Mouse (Mus musculus): Measurements from ENCODE around the gene Siah1a.

Siah1a gene

DNA sequence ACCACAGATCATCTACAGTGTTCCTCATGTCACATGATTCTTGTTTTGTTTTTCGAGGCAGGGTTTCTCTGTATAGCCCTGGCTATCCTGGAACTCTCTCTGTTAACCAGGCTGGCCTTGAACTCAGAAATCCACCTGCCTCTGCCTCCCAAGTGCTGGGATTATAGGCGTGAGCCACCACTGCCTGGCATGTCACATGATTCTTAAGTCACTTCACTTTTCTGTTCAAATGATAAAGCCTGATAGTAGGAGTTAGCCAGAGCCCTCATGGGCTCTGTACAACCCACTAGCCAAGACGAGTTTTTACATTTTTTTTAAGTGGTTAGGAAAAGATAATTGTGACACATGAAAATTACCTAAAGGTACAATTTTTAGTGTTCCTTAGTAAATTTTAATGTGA is 12.9 kb upstream of the Siah1a start:
- POLR2A ChIA-PET: interaction anchor here in 2 of 4 experiments (1.1 to 4.4 kb wide), 3 partner anchors 12 to 84 kb away, joined by 3 to 20 read pairs (median 10); no protein-coding TSS in a partner anchor
- CTCF ChIA-PET: no interaction called here

DNA sequence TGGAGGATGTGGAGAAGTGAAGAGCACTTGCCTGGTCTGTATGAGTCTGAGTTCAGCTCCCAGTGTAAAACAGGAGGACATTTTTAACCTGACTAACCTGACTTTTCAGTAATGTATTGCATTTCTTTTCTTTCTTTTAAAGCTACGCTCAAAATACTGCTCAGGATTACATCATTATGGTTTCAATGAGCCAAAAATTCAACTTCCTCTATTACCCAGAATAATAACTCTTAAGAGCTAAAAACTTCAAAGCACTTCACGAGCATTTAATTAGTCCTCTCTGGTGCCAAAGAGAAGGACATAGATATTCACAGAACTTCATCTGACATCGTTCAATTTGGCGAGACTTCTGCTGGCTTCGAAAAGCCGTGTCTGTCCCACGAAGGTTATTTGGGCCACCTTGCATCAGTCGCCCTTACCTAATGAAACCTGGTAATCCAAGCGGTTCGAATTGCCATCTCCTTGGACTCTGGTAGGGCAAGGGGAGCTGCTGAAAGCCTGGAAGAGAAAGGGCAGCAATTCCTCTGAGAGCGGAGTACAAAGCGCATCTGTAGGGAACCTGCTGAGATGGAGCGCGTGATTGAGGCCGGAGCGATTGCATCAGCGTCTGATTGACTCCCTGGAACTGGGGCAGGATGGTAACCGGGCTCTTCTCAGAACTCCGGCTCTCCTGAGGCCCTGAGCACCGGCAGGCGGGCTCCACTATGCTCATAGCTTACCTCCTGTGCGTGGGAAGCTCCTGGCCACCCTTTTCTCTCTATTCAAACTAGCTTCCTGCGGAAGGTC is 11.4 kb upstream of the Siah1a start:
- POLR2A ChIA-PET: interaction anchor here (0.6 to 4.9 kb wide), 62 partner anchors 9 to 1465 kb away, joined by 3 to 92 read pairs (median 5); partner anchors contain the start of genes Gm10638 (in 4 of the 4), Siah1a (in 4 of the 4) and N4bp1 (in 1 of the 4)

DNA sequence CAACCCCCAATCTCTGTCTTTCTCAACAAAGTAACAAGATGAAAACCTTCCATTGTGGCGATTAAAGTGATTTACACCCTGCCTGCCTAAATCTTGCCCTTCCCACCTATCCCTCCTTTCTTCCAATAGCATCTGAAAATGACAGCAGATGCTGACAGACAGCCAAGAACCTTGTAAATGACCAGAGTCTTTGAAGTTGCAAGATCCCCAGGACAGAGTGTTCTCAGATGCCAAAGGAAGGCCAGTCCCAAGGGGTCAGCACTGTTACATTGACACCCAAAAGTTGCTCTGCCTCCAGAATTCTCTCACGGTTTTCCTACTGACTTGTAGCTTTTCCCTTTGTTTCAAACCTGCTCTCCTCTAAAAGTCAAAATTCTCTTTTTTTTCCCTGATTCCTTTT is 4.1 kb upstream of the Siah1a start:
- ChIA-PET CTCF (interaction anchor here in 1 of 4 experiments (1.4 kb wide), 1 partner anchor 71 kb away, joined by 6 read pairs; no protein-coding TSS in a partner anchor), POLR2A (no interaction called here)

More for the DNA sequence above, 11.4 kb upstream of the Siah1a start:
- CTCF ChIA-PET: interaction anchor here in 2 of 4 experiments (0.6 to 1.4 kb wide), 4 partner anchors 112 to 1072 kb away, joined by 3 to 6 read pairs (median 4); no protein-coding TSS in a partner anchor

DNA sequence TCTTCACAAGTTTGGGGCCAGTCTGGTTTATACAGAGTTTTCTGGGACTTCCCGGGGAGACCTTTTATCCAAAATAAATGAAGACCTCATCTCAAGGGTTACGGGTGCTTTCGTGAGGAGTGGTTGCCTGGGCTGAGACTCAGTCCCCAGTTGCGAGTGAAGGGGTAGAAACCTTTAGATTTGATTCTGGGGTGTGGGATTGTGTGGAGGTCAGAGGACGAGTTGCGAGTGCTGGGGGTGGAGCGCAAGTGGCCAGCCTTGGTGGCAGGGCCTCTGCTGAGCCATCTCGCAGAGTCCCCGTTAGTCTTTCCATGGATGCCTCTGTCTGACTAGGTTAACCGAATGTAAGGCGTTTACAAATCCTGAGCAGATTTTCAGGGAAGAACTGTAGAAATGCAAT is 777 bp upstream of the Siah1a start:
- POLR2A ChIA-PET: interaction anchor here in 3 of 4 experiments (0.6 to 7.6 kb wide), 28 partner anchors 9 to 1843 kb away, joined by 3 to 92 read pairs (median 7); partner anchors contain the start of gene N4bp1 (in 1 of the 3)
- CTCF ChIA-PET: interaction anchor here in 2 of 4 experiments (1.2 to 1.7 kb wide), 3 partner anchors 74 to 162 kb away, joined by 3 to 4 read pairs (median 4); no protein-coding TSS in a partner anchor

DNA sequence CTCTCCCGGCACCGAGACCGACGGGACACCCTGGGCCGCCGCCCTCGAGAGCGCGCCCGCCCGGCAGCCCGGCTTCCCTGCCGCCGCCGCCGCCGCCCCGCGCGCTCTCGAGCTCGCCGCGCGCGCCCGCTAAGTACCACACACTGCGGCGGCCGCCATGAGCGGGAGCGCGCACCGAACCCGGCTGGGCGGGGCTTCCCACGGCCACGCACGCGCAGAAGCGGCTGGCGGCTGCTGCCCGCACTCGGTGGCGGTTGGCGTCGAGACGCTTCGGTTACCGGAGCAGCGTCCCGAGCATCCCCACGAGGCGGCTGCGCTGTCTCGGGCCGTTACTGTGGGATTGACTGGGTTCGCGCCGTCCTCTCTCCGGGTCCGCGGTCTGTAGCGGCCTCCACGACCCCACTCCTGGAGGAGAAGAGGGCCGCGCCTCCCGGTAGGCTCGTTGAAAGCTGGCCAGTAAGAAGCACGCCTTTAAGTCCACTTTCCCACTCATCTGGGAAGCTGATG is 254 bp upstream of the Siah1a start:
- CTCF ChIA-PET: interaction anchor here in 2 of 4 experiments (0.7 to 1.7 kb wide), 4 partner anchors 29 to 162 kb away, joined by 3 to 4 read pairs (median 4); no protein-coding TSS in a partner anchor

DNA sequence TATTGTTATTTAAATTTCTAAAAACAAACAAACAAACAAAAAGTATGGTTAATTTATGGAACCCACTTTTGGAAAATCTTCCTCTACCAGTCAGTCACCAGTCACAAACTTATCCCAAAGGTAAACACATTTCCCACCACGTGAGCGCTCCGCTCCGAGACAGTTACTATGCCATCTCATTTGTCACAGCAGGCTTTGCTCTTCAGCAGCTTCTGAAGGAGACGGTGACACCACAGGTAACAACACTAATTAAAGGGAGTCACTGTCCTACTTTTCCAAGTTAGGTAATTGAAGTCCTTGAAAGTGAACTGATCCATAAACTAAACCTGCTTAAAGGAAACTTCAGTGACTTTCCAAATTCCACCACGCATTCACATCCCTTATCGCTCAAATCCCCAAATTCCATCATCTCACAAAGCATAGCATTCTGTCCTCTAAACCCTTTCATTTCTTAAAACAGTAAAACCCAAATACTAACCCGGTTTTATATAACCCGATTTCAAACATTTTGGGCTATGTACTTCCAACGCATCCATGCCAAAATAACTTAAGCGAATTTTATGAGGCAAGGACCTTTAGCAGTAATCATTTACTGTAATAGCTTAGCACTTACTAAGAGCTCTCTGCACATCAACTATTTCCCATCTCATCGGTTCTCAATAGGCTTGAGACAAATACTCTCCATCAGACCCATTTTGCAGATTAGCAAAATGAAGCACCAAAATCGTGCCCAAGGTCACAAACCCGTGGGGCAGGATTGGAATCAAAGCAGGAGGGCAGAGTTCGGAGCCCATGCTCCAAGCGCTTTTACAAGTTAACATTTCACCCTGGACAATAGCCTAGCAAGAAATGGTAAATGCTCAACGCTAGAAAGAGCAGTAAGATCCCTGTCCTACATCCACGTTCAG is 1.2 kb downstream of the Siah1a start:
- ChIA-PET POLR2A (interaction anchor here (0.6 to 7.6 kb wide), 42 partner anchors 9 to 1272 kb away, joined by 3 to 92 read pairs (median 6); partner anchors contain the start of gene N4bp1 (in 1 of the 4)), CTCF (interaction anchor here in 2 of 4 experiments (1.2 to 1.7 kb wide), 2 partner anchors 11 to 164 kb away, joined by 3 to 4 read pairs; no protein-coding TSS in a partner anchor)

More for the DNA sequence above, 254 bp upstream of the Siah1a start:
- POLR2A ChIA-PET: interaction anchor here (0.6 to 7.6 kb wide), 56 partner anchors 8 to 1842 kb away, joined by 3 to 92 read pairs (median 5); partner anchors contain the start of gene N4bp1 (in 1 of the 4)

DNA sequence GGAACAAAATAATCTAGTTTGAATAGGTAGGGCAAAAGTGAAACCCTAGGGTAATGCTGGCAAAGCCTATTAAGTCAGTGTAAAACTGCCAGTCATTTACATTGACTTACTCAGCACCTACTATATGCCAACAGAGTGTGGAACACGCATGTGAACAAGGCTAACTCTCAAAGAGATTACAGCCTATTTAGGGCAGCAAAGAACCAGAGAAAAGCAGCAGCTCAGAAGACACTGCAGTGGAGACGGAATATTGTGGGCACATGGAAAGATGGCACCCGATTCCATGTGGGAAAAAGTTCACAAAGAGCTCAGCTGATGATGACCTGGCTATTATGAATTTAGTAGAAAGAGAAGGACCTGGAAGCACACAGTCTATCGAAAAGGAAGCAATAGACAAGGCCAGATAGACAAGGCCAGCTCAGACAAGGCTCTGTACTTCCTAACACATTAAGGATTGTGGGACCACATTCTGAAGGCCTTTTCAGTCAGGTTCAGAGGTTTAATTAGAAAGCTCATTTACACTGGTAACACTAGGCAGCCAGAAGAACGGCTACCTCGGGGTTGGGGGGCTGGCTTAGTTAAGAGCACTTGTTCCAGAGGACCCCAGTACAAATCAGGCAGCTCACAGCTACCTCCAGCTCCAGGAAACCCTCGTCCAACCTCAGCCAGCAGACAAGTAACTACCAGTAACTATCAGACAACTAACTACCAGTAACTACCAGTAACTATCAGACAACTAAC is 3.0 kb downstream of the Siah1a start:
- CTCF ChIA-PET: interaction anchor here in 1 of 4 experiments (0.7 kb wide), 1 partner anchor 73 kb away, joined by 3 read pairs; no protein-coding TSS in a partner anchor
- POLR2A ChIA-PET: interaction anchor here in 3 of 4 experiments (0.6 to 7.6 kb wide), 11 partner anchors 8 to 40 kb away, joined by 3 to 92 read pairs (median 4); no protein-coding TSS in a partner anchor

DNA sequence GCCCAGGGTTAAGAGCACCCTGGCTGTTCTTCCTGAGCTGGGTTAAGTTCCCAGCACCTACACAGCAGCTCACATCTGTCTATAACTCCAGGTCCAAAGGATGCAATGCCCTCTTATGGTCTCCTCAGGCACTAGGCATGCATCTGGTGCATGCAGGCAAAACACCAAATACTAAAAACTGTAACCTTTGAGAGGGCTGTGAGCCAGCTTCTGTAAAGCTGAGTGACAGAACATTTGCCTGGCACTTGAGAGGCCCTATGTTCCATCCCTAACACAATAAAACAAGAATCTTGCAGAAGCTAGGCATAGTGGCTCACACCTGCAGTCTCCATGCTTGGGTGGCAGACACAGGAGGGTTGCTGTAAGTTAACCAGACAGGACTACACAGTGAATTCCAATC is 4.1 kb downstream of the Siah1a start:
- ChIA-PET POLR2A (interaction anchor here in 2 of 4 experiments (1.2 to 7.6 kb wide), 6 partner anchors 13 to 38 kb away, joined by 3 to 92 read pairs (median 15); no protein-coding TSS in a partner anchor), CTCF (interaction anchor here in 1 of 4 experiments (0.6 kb wide), 1 partner anchor 110 kb away, joined by 3 read pairs; no protein-coding TSS in a partner anchor)

DNA sequence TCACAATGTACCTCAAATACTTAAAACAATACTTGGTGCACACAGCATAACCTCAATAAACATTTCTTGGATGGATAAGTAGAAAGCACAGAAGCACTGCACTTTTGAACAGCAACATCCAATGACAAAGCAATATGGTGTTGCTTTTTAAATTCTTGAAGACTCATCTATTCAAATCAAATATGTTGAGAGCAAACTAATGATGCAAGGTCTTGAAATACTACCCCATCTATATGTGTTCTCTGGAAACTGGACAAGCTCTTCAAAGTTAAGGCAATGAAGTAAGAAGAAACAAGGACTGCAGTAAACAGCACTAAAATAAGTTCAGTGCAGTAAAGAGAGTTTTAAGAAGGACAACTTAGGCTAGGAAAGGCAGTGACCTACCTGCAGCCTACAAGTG is 4.8 kb downstream of the Siah1a start:
- POLR2A ChIA-PET: interaction anchor here in 2 of 4 experiments (1.2 to 7.6 kb wide), 4 partner anchors 13 to 38 kb away, joined by 3 to 92 read pairs (median 18); no protein-coding TSS in a partner anchor
- CTCF ChIA-PET: interaction anchor here in 1 of 4 experiments (0.5 to 0.6 kb wide), 2 partner anchors 111 to 168 kb away, joined by 3 read pairs; no protein-coding TSS in a partner anchor

DNA sequence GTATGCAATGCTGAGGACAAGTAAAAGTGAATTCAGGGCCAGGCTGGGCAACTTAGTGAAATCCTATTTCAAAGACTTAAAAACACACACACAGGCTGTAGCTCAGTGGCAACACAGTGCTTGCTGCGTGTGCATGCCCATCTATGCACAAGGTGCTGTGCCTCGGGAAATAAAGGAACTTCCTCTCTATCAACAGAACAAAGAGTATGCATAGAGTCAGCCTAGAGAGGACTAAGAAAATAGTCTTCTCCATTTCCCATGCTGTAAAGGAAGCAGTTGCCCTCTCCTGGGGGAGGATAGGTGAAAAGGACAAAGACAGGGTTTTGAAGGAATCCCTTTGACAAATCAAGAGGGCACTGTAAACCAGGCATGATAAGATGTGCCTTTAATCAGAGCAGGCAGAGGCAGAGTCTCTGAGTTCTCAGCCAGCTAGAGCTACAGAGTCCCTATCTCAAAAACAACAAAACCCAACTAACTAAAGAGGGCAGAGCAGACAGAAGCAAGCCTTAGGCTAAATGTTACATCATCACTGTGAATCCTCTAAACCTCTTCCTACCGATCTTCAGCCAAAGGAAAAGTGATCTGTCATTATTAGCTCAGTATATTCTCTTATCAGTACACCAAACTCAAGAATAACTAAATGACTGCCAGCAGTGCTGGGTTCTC is 10.2 kb downstream of the Siah1a start:
- POLR2A ChIA-PET: interaction anchor here in 3 of 4 experiments (0.6 to 5.6 kb wide), 19 partner anchors 9 to 173 kb away, joined by 3 to 46 read pairs (median 4); partner anchors contain the start of genes Gm10638 (in 3 of the 3) and Siah1a (in 3 of the 3)
- CTCF ChIA-PET: interaction anchor here in 1 of 4 experiments (0.7 kb wide), 1 partner anchor 107 kb away, joined by 3 read pairs; no protein-coding TSS in a partner anchor

DNA sequence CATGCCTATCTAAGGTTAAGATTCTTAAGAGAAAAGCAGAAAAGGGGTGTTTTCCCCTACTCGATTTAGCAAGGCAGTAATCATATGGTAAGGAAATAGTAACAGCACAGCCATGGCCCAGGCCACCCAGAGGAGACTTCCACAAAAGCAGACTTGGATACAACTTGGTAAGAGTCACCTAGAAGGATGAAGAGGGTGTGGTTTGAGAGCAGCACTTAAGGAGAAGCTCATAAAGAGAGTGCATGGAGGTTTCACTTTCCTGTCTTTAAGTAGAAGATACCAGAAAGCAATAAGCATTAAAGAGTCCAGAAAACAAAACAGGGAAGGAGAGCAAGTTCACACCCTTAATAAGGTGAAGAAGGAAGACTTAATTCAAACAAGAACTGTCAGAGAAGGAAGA is 10.8 kb downstream of the Siah1a start:
- POLR2A ChIA-PET: interaction anchor here in 3 of 4 experiments (0.7 to 5.6 kb wide), 14 partner anchors 8 to 174 kb away, joined by 3 to 46 read pairs (median 4); partner anchors contain the start of genes Gm10638 (in 3 of the 3) and Siah1a (in 3 of the 3)
- CTCF ChIA-PET: interaction anchor here in 3 of 4 experiments (0.7 to 1.1 kb wide), 3 partner anchors 108 to 174 kb away, joined by 3 to 11 read pairs (median 3); no protein-coding TSS in a partner anchor

DNA sequence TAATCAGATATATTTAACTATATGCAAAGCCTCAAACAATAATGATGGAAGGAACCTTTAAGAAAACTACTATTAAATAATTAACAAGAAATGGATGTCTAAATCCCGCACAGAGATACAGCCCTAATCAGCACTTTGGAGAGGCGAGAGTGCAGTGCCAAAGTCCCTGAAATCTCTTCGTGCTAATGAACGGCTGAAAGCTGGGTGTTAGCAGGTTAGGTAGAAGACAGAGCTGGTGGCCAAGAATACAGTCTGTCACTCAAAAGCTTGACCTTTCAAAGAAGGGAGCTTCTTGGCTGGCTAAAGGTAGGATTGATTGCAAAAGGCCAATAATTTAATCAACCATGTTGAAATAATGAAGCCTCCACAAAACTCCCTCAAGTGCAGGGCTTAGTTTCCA is 11.6 kb downstream of the Siah1a start:
- POLR2A ChIA-PET: interaction anchor here in 3 of 4 experiments (0.9 to 5.6 kb wide), 9 partner anchors 11 to 41 kb away, joined by 3 to 46 read pairs (median 5); partner anchors contain the start of genes Gm10638 (in 3 of the 3) and Siah1a (in 3 of the 3)
- CTCF ChIA-PET: interaction anchor here in 2 of 4 experiments (1.1 kb wide), 2 partner anchors 169 to 174 kb away, joined by 3 to 11 read pairs; no protein-coding TSS in a partner anchor

DNA sequence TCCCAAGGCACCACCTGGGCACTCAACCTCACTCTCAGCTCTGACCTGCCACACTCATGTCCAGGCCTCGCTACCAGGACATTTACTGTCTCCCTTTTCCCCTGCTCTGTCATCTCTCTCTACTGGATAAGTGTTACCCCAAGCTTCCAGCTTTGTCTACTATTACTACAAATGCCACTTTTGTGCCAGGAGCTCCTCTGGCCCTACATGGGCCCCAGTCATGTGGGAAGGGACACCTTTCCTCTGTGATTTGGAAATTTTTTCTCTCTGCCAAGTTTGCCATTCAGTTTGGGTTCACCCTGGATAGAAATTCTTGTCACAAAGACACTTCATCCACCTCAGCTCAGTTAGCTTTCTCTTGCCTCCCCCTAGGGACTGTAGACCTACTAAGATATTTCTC is 14.9 kb downstream of the Siah1a start:
- ChIA-PET POLR2A (interaction anchor here in 3 of 4 experiments (0.8 to 2.2 kb wide), 9 partner anchors 10 to 1490 kb away, joined by 3 to 20 read pairs (median 4); partner anchors contain the start of genes Gm10638 (in 2 of the 3) and Siah1a (in 2 of the 3)), CTCF (interaction anchor here in 1 of 4 experiments (0.5 to 0.6 kb wide), 4 partner anchors 54 to 1802 kb away, joined by 4 to 7 read pairs (median 4); no protein-coding TSS in a partner anchor)

DNA sequence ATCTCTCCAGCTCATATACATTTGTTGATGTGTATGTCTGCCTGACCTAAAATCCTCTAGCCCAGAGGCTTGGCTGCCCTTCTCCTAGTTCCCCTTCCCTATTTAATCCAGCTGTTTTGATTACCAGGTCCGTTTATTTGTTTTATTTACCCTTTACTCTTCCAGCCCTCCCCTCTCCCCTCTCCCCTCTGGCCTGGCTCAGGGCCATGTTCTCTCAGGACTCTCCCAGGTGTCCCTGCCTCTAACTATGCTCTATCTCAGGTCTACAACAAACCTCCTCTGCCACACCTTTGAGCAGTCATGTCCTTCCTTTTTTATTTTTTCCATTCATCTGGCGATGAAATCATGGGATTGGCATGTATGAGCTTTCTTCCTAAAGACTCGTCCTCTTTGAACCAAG is 15.4 kb downstream of the Siah1a start:
- POLR2A ChIA-PET: interaction anchor here (0.6 to 2.2 kb wide), 9 partner anchors 9 to 1510 kb away, joined by 3 to 20 read pairs (median 5); partner anchors contain the start of genes Gm10638 (in 2 of the 4) and Siah1a (in 2 of the 4)
- CTCF ChIA-PET: interaction anchor here in 1 of 4 experiments (0.5 kb wide), 1 partner anchor 1253 kb away, joined by 7 read pairs; no protein-coding TSS in a partner anchor

DNA sequence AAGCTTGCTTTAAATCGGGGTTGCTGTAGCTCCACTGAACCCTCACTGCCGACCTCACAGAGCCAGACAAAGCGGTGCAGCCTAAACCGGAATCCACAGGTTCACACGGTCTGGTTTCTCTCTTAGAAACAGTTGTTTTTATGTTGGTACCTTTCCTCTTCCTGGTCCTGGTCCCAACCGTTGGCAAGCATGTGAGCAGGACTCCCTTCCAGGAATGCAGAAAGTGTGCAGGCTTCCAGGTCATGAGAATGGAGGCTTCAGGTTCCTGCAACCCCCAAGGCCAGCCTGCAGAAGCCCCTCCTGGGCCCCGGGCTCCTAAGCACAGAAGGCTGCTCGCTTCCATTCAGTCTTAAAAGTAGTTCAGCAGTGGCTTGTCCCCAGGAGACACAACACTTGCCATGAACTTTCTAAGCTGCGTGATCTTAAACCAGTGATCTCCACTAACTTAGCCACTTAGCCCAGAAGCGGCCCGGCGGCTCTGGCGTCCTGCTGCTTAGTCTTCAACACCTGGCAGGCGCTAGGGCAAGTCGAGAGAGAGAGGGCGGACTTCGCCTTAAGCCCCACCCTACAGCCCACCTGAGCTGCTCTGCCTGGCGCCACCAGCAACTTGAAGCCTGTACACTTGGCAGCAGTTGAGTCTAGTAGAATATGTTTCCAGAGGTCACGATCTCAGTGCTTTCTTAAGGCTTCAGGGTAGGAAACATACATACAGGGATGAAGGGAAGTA is 17.3 kb downstream of the Siah1a start:
- CTCF ChIA-PET: interaction anchor here in 2 of 4 experiments (0.6 to 1.4 kb wide), 4 partner anchors 43 to 740 kb away, joined by 3 read pairs; no protein-coding TSS in a partner anchor
- POLR2A ChIA-PET: interaction anchor here in 3 of 4 experiments (0.8 to 3.0 kb wide), 18 partner anchors 8 to 176 kb away, joined by 3 to 31 read pairs (median 4); partner anchors contain the start of genes Gm10638 (in 3 of the 3) and Siah1a (in 2 of the 3)
